Comparison of ENCODE assay signal across 8 mouse cellular contexts in the genomic region with DNA sequence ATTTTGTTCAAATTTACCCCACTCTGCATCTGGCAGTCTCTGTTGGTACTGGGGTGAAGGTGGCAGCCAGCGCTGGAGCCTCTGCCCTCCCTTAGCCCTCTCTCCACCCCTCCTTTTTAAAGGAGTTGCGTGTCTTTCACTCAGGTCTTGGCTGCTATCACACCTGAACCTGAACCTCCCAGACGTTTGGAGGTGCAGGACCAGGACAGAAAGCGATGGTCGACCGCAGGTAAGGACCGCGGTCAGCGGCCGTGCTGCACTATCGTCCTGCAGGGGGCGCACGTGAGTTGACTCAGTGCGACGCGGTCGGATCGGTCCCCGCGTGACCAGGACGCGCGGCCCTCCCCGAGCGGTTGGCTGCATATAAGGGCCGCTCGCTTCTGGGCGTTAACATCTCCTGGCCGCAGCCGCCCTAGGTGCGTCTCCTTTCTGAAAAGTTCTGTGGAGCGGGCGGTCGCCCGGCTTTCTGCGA. TPM values are rescaled to one million over a fixed set of nuclear protein-coding genes. Genes with fewer than 3 reads are reported as not detected.
A peak's percentile ranks its signal among the peaks of the same experiment; 100 is the strongest.
DNase-seq lines count a peak whose midpoint lies in the region; ATAC-seq and TF ChIP-seq lines count a peak whose summit lies in the region.

No protein-coding gene starts in this region.

- TF ChIP-seq CTCF in brain, embryonic 14.5 days (IDR thresholded peaks at IDR 0.05; ENCODE audit: borderline replicate concordance, extremely low read depth, insufficient read depth, insufficient read length): peak; percentile 87
- TF ChIP-seq CTCF in stomach, postnatal 0 days (IDR thresholded peaks at IDR 0.05; ENCODE audit: low read depth): peak; percentile 96

- peaks cover 22% of the 10 kb centered on the region for H3K36me3 ChIP-seq in forebrain, embryonic 10.5 days (replicated peaks)
- peaks cover 9% of the 10 kb centered on the region; the same call in 1 of the 2 replicates for H3K36me3 ChIP-seq in heart, embryonic 15.5 days
- peaks cover 20% of the 10 kb centered on the region for H3K36me3 ChIP-seq in neural tube, embryonic 12.5 days
- peaks cover 6% of the 10 kb centered on the region; the same call in 1 of the 2 replicates for H3K36me3 ChIP-seq in stomach, postnatal 0 days (ENCODE audit: control insufficient read depth, insufficient read depth, low read length)

- WGBS in forebrain, embryonic 10.5 days: 2% methylated on average over 36 of the region's 36 CpGs
- under 1% methylated on average over 36 of the region's 36 CpGs for WGBS in heart, embryonic 15.5 days
- WGBS in neural tube, embryonic 12.5 days: 2% methylated on average over 36 of the region's 36 CpGs
- 2% methylated on average over 36 of the region's 36 CpGs for WGBS in stomach, postnatal 0 days

- no peaks in the 10 kb centered on the region; the same call in 1 of the 2 replicates for H3K4me1 ChIP-seq in forebrain, embryonic 10.5 days
- peaks cover 5% of the 10 kb centered on the region for H3K4me1 ChIP-seq in heart, embryonic 15.5 days (replicated peaks)
- no peaks in the 10 kb centered on the region for H3K4me1 ChIP-seq in neural tube, embryonic 12.5 days
- peaks cover 4% of the 10 kb centered on the region; the same call in 1 of the 2 replicates for H3K4me1 ChIP-seq in stomach, postnatal 0 days (replicated peaks; ENCODE audit: control insufficient read depth, insufficient read depth)

- H3K9ac ChIP-seq in heart, embryonic 15.5 days: 0 out of 2 replicates have a peak overlapping the region, but pooled peaks have one; percentile 44
- peak overlapping the region; percentile 52; the same call in 1 of the 2 replicates for H3K9ac ChIP-seq in neural tube, embryonic 12.5 days
- peak overlapping the region; percentile 28; the same call in 1 of the 2 replicates for H3K9ac ChIP-seq in stomach, postnatal 0 days (ENCODE audit: low read length)

- no peaks in the 10 kb centered on the region for H3K9me3 ChIP-seq in forebrain, embryonic 10.5 days
- H3K9me3 ChIP-seq in heart, embryonic 15.5 days (replicated peaks): no peaks in the 10 kb centered on the region
- no peaks in the 10 kb centered on the region for H3K9me3 ChIP-seq in neural tube, embryonic 12.5 days
- H3K9me3 ChIP-seq in stomach, postnatal 0 days (ENCODE audit: control insufficient read depth, low read length): no peaks in the 10 kb centered on the region

- no peak for TF ChIP-seq EP300 in stomach, postnatal 0 days (optimal IDR thresholded peaks at IDR 0.05)

- 0 out of 2 replicates have a peak, but pooled peaks have one; percentile 50 for ATAC-seq in heart, embryonic 15.5 days (replicated peaks; ENCODE audit: insufficient number of reproducible peaks, insufficient read depth, low FRiP score, low read depth)
- ATAC-seq in neural tube, embryonic 12.5 days (ENCODE audit: low FRiP score, low read depth): peak; percentile 82
- peak; percentile 94 for ATAC-seq in stomach, postnatal 0 days (ENCODE audit: low FRiP score, low TSS enrichment)

- peak overlapping the region; percentile 52 for H3K4me3 ChIP-seq in forebrain, embryonic 10.5 days
- peak overlapping the region; percentile 51 for H3K4me3 ChIP-seq in heart, embryonic 15.5 days
- peak overlapping the region; percentile 32 for H3K4me3 ChIP-seq in neural tube, embryonic 12.5 days
- peak overlapping the region; percentile 40 for H3K4me3 ChIP-seq in stomach, postnatal 0 days (ENCODE audit: low read depth, low read length)

- no peak for TF ChIP-seq POLR2A in brain, embryonic 14.5 days (IDR thresholded peaks at IDR 0.05; ENCODE audit: borderline replicate concordance, extremely low read depth, insufficient read depth, insufficient read length, poor library complexity, severe bottlenecking)

- H3K27ac ChIP-seq in forebrain, embryonic 10.5 days: no peak overlapping the region
- H3K27ac ChIP-seq in heart, embryonic 15.5 days: no peak overlapping the region
- no peak overlapping the region for H3K27ac ChIP-seq in neural tube, embryonic 12.5 days
- H3K27ac ChIP-seq in stomach, postnatal 0 days (replicated peaks): no peak overlapping the region

- peak; percentile 81 for DNase-seq in CD4-positive, CD25-positive, alpha-beta regulatory T cell, adult 2 months (ENCODE audit: low read depth, low spot score)
- peak; percentile 71 for DNase-seq in brain, embryonic 14.5 days (ENCODE audit: low read depth)
- peak; percentile 74 for DNase-seq in forebrain, embryonic 10.5 days (ENCODE audit: extremely low spot score, low spot score)
- DNase-seq in kidney, postnatal 10 days: peak; percentile 89
- peak; percentile 64 to 72 for DNase-seq in lung, adult 18-20 months
- DNase-seq in stomach, postnatal 0 days (ENCODE audit: low spot score): peak; percentile 90

- H3K4me2 ChIP-seq in heart, embryonic 15.5 days: peak overlapping the region; percentile 81
- H3K4me2 ChIP-seq in neural tube, embryonic 12.5 days (replicated peaks): peak overlapping the region; percentile 78
- peak overlapping the region; percentile 58 for H3K4me2 ChIP-seq in stomach, postnatal 0 days (replicated peaks; ENCODE audit: low read depth)

- H3K27me3 ChIP-seq in forebrain, embryonic 10.5 days (ENCODE audit: poor library complexity, severe bottlenecking): peaks cover 29% of the 10 kb centered on the region
- H3K27me3 ChIP-seq in heart, embryonic 15.5 days: peaks cover 27% of the 10 kb centered on the region
- H3K27me3 ChIP-seq in neural tube, embryonic 12.5 days (replicated peaks): peaks cover 6% of the 10 kb centered on the region; the same call in 1 of the 2 replicates
- H3K27me3 ChIP-seq in stomach, postnatal 0 days (ENCODE audit: control insufficient read depth, insufficient read depth, low read length): no peaks in the 10 kb centered on the region

RNA-seq across cellular contexts. Expression of gene AA467197, which starts 0.8 kb away (rescaled TPM):
- polyA plus RNA-seq in brain, embryonic 14.5 days (2012; rRNA removed): 0.38 TPM in 1 of 2 replicates, not detected in the other
- polyA plus RNA-seq in forebrain, embryonic 10.5 days (2016; fragmentation: Nextera tagmentation; extraction: Ambion mirVana): 0.56 and 0.91 TPM in 2 replicates
- 0.52 and 1.9 TPM in 2 replicates for polyA plus RNA-seq in heart, embryonic 15.5 days (2015; fragmentation: Nextera tagmentation; extraction: Ambion mirVana)
- polyA plus RNA-seq in neural tube, embryonic 12.5 days (2016; fragmentation: Nextera tagmentation; extraction: Ambion mirVana): 0.63 and 0.65 TPM in 2 replicates
- polyA plus RNA-seq in stomach, postnatal 0 days (2015; fragmentation: Nextera tagmentation; extraction: Ambion mirVana): 193 and 201 TPM in 2 replicates

RNA-seq across cellular contexts. Expression of gene Gatm, which starts 26.5 kb away (rescaled TPM):
- 16.3 and 25.1 TPM in 2 replicates for polyA plus RNA-seq in brain, embryonic 14.5 days (2012; rRNA removed)
- polyA plus RNA-seq in forebrain, embryonic 10.5 days (2016; fragmentation: Nextera tagmentation; extraction: Ambion mirVana): 17.7 and 19.0 TPM in 2 replicates
- 11.0 and 12.4 TPM in 2 replicates for polyA plus RNA-seq in heart, embryonic 15.5 days (2015; fragmentation: Nextera tagmentation; extraction: Ambion mirVana)
- 19.1 and 21.6 TPM in 2 replicates for polyA plus RNA-seq in neural tube, embryonic 12.5 days (2016; fragmentation: Nextera tagmentation; extraction: Ambion mirVana)
- 8.5 and 9.3 TPM in 2 replicates for polyA plus RNA-seq in stomach, postnatal 0 days (2015; fragmentation: Nextera tagmentation; extraction: Ambion mirVana)

Comparison
In these comparisons a context has a peak if more than half of its experiments do, and no peak if none do; other contexts are left out.
1. RNA of gene AA467197, which starts 0.8 kb away (polyA plus RNA-seq): 193 to 201 TPM in stomach, postnatal 0 days; 0.63 to 0.65 TPM in neural tube, embryonic 12.5 days, 0.56 to 0.91 TPM in forebrain, embryonic 10.5 days, 0.52 to 1.9 TPM in heart, embryonic 15.5 days and 0.38 TPM in brain, embryonic 14.5 days; every median in the first group is over 10 times any median in the second.
2. Peak in every context shown above with its lines, with median percentiles within 50 percentile points of each other: DNase-seq, H3K4me3 ChIP-seq, ATAC-seq, H3K4me2 ChIP-seq and H3K9ac ChIP-seq.